Mouse (Mus musculus) left cerebral cortex, postnatal 4 days (tissue): ENCODE data around the gene Vgll4. TPM values are rescaled to one million over a fixed set of nuclear protein-coding genes. Genes with fewer than 3 reads are reported as not detected.
"Not testable (repeated sequence)": the region's sequence is repeated elsewhere in the genome, so short reads cannot be mapped to it uniquely, and the experiment has no call there.

Source experiments
- DNase-seq: peaks from one replicate; pipeline ENCODE4 v3.0.0-alpha.2; 2022
- intact Hi-C: fragments of 180-260 bp; cut with DNase I; formaldehyde crosslinking; loops from one replicate; pipeline ENCODE4 v1.15.1; 2025
- total RNA-seq, 2 experiments: library from RNA; stranded (reverse); gene quantifications; 2 replicates each; pipeline ENCODE4 v1.2.3; 2021

The Vgll4 gene
- total RNA-seq, 2 experiments from 2014 or later = 60.0 to 63.7 TPM

- intact Hi-C loops = no loop called here
- no peak for DNase-seq
These were observed 25.0 kb downstream of the Vgll4 start for GRCm38 (mm10) chr6:114944456-114945438.

DNA sequence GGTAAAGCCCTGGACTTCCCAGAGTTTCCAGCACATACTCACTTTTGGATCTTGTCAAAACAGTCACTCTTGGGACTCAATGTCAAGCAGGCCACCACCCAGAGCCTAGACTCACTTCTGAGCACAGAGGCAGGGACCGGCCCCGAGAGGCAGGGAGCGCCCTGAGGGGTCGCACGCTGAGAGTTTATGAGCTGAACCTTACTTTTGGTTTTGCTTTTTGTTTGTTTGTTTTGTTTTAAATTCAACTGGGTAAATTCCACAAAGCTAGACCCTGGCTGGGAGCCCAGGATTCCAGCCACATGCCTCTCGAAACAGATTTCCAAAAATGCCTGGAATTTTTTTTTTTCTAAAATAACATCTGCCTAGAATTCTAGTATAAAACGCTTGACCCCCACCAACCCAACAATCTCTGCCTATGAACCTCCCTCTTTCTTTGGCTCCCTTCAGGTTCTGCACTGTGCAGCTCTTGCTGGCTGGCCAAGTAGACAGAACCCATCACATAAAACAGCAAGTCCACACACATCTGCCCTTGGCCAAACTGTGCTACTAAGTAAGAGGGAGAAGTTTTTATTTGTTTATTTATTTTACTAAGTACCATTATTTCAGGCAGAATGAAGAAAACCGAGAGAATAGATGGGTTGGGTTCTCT lies 28.5 kb downstream of the Vgll4 start:
- intact Hi-C loops = no loop called here
- DNase-seq = no peak

- intact Hi-C loops = no loop called here
- no peak for DNase-seq
These were observed 30.1 kb downstream of the Vgll4 start for GRCm38 (mm10) chr6:114939666-114940065.

- intact Hi-C loops = no loop called here
- no peak for DNase-seq
These were observed 32.9 kb downstream of the Vgll4 start for GRCm38 (mm10) chr6:114936941-114937313.

DNA sequence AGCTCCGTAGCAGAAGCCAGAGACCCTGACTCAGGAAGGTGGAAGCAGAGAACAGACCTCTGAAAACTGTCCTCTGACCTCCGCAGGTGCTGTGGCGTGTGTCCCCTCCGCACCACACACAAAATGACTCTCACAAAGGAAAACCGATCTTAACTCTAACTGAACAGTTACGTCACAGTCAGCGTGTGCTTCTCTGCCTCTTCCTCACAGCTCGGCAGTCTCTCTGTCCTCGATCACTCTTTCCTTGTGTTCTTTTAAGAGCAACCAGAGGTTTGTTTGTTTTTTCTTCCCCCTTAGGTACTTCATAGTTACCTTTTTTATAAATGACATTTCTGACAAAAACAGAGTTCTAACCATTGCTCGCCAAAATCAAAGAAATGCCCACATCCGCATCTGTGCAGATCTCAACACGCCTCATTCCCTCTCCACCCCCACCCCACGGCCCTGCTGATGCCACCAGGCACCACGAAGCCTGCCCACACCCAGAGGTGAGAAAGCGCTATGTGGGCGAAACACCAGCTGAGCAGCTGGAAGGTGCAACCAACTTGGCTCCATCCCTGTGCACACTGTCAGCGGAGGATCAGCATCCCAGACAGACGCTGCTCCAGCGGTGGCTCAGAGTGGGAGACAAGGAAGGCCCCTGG lies 33.4 kb downstream of the Vgll4 start:
- intact Hi-C loops = no loop called here
- DNase-seq = no peak

GRCm38 (mm10) chr6:114935362-114935761 lies 34.4 kb downstream of the Vgll4 start:
- DNase-seq = no peak
- intact Hi-C loops = no loop called here

GRCm38 (mm10) chr6:114934045-114934444 lies 35.7 kb downstream of the Vgll4 start:
- no peak for DNase-seq
- intact Hi-C loops = no loop called here

DNA sequence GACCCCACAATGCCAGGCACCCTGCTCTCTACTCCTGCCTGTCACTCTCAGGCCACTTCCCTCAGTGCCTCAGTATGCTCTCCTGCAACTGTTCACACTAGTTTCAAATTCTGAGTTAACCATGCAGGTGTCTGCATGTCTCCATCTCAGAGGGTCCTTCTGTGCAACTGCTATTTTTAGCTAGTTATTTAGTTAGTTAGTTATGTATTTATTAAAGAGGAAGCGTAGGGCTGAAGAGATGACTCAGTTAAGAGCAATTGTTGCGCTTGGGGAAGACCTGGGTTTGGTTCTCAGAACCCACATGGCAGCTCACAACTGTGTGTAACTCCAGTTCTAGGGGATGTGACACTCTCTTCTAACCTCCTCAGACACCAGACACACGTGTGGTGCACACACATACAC lies 36.8 kb downstream of the Vgll4 start:
- no peak for DNase-seq
- intact Hi-C loops = no loop called here

GRCm38 (mm10) chr6:114932116-114932500 lies 37.7 kb downstream of the Vgll4 start:
- intact Hi-C loops = no loop called here
- no peak for DNase-seq

DNA sequence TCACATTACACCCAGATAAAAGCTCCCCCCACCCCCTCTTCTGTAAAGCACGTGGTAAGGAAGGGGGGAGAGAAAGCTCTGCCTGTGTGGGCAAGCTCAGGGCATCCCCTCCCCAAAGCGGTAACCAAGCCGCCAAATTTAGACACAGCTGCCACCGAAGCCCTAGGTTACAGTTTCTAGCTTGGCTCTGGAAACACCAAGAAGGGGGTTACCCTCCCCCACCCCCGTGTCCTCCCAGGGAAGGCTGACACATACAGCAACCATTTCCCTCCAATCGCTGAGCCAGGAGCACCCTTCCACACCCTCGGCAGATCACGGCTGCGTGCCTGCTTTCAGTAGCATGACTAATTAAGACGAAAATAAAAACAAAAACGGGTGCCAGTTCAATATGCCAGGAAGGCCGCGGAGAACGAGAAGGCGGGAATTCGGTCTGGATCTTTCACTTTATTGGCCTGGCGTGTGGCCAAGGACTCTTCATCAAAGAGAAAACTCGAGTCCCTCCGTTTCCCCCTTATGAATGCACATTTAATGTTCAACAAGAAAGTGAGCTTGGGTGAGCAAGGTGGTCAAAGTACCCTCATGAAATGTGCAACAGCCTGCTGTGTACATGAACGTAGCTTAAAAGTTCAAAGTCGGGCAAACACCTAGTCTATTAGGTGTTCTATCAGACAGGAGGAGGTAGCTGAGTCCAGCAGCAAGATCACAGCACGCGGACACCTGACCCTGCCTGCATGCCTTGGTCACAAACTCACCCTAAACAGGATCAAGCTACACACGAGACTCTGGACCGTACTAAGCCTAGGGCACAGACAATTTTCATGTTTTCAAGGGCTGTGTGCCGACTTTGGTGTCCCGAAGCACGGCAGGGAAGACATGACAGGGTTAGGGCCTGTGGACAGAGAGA lies 38.3 kb downstream of the Vgll4 start:
- intact Hi-C loops = loop anchor here (2.0 kb wide), 1 partner anchor 77 kb away; no protein-coding TSS in a partner anchor

GRCm38 (mm10) chr6:114930646-114931045 lies 39.1 kb downstream of the Vgll4 start:
- no peak for DNase-seq
- intact Hi-C loops = loop anchor here (2.0 kb wide), 1 partner anchor 78 kb away; no protein-coding TSS in a partner anchor

More for the DNA sequence above, 38.3 kb downstream of the Vgll4 start:
- peak; percentile 62 for DNase-seq

DNA sequence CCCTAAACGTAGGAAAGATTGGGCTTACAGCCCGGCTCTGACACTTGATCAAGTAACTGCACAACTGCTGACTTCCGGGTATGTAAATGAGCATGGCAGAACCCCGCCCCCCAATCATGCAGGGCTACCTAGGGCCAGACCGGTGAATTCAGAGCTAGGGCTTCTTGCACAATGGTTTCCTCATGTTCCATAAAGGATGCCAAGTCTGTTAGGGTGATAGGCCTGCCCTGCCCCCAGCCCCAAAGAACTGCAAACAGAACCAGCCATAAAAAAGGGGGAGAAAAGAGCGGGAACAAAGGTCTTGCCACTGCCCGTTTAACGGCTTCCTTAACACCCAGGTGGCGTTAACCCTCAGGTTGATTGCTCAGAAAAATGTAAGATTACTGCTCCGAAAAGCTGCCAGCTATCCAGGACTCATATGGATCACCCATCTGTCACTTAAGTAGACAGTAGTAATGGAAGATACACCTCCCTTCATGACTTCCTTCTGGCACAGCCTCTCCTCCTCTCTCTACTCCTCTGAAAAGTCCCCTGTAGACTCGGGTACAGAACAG lies 39.7 kb downstream of the Vgll4 start:
- no peak for DNase-seq
- intact Hi-C loops = loop anchor here (2.0 kb wide), 1 partner anchor 79 kb away; no protein-coding TSS in a partner anchor

DNA sequence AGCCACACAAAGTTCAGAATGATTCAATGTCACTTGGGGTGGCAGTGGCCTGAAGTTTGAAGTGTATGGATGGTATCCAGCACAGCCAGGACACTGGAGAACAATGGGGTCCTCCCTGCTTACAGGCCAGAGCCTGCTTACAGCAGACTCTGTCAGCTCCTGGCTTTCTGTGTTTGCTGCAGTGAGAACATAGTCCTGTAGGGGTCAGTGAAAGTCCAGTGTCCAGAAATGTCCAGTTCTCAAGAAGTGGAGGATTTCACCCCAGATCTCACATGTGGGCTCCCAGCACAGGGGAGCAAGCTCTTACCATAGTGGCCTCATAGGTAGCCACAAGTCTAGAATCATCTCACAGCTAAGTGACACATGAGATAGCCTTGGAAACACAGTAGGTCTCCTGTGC lies 40.4 kb downstream of the Vgll4 start:
- intact Hi-C loops = loop anchor here (5.0 kb wide), 3 partner anchors 98 to 338 kb away; no protein-coding TSS in a partner anchor
- peak; percentile 50 for DNase-seq

DNA sequence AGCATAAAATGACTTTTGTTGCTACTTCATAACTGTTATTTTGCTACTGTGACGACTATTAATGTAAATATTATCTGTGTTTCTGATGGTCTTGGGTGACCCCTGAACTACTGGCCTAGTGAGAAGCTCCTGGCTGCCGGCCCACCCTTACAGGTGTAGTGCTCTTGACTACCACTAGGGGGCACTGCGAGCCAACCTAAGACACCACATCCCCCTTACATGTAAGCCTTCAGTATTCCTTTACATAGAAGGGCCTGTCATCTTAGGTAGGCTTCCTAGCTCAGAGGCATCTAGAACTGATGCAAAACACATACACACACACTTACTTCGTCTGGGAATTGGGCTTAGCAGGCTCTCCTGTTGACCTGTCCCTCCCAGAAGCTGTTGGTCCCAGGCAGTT lies 41.3 kb downstream of the Vgll4 start:
- intact Hi-C loops = loop anchor here (5.0 kb wide), 3 partner anchors 99 to 339 kb away; no protein-coding TSS in a partner anchor
- peak; percentile 65 for DNase-seq

- DNase-seq = no peak
- intact Hi-C loops = loop anchor here (5.0 kb wide), 3 partner anchors 100 to 340 kb away; no protein-coding TSS in a partner anchor
These were observed 42.4 kb downstream of the Vgll4 start for GRCm38 (mm10) chr6:114927400-114927799.

GRCm38 (mm10) chr6:114926369-114927157 lies 43.2 kb downstream of the Vgll4 start:
- intact Hi-C loops = loop anchor here (5.0 kb wide), 3 partner anchors 101 to 341 kb away; no protein-coding TSS in a partner anchor
- peak; percentile 51 for DNase-seq

GRCm38 (mm10) chr6:114925196-114925595 lies 44.6 kb downstream of the Vgll4 start:
- intact Hi-C loops = loop anchor here (5.0 kb wide), 3 partner anchors 102 to 342 kb away; no protein-coding TSS in a partner anchor
- no peak for DNase-seq

DNA sequence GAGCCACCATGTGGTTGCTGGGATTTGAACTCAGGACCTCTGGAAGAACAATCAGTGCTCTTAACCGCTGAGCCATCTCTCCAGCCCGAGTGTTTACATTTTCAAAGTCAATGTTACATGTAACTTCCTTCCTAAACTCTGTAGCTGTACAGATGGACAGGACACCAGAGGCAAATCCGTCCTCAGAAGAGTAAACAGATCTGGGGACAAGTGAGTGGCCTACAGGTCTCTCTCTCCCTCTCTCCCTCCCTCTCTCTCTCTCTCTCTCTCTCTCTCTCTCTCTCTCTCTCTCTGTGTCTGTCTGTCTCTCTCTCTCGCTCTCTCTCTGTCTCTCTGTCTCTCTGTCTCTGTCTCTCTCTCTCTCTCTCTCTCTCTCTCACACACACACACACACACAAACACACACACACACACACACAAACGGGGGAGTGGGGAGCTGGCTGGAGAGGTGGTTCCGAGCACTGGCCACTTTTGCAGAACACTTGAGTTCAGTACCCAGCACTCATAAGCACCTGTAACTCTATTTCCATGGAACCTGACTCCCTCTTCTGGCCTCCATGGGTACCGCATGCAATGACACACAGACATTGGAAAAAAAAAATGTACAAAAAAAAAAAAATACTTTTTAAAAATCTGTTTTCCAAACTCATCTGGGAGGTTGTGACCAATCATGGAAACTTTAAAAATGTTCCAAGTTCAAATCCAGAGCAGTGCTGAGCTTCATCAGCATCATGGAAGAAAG lies 47.3 kb downstream of the Vgll4 start:
- intact Hi-C loops = loop anchor here (5.0 kb wide), 1 partner anchor 40 kb away; no protein-coding TSS in a partner anchor
- not testable (repeated sequence) for DNase-seq
